Mouse (Mus musculus): ENCODE results near the gene Slc17a7.
"Not testable (repeated sequence)": the region's sequence is repeated elsewhere in the genome, so short reads cannot be mapped to it uniquely, and the experiment has no call there.

Gene Slc17a7

GRCm38 (mm10) chr7:45163735-45164490, at the start of gene Slc17a7:
TSS of gene Slc17a7 (plus strand) at chr7:45163949.
- no peak for DNase-seq (ENCODE audit: low read depth, low spot score)

GRCm38 (mm10) chr7:45117566-45117965, 46.2 kb upstream of the Slc17a7 start:
- no peak for DNase-seq (ENCODE audit: low read depth, low spot score)

- no peak for DNase-seq (ENCODE audit: low read depth, low spot score)
Observed at GRCm38 (mm10) chr7:45118336-45118735, 45.4 kb upstream of the Slc17a7 start.

- no peak for DNase-seq (ENCODE audit: low read depth, low spot score)
Observed at GRCm38 (mm10) chr7:45119780-45120709, 43.7 kb upstream of the Slc17a7 start.

GRCm38 (mm10) chr7:45121404-45121803, 42.3 kb upstream of the Slc17a7 start:
- no peak for DNase-seq (ENCODE audit: low read depth, low spot score)

- DNase-seq (ENCODE audit: low read depth, low spot score) = no peak
Observed at GRCm38 (mm10) chr7:45121966-45122365, 41.8 kb upstream of the Slc17a7 start.

GRCm38 (mm10) chr7:45122561-45123185, 41.1 kb upstream of the Slc17a7 start:
- DNase-seq (ENCODE audit: low read depth, low spot score) = no peak

- no peak for DNase-seq (ENCODE audit: low read depth, low spot score)
Observed at GRCm38 (mm10) chr7:45123186-45123570, 40.6 kb upstream of the Slc17a7 start.

- peak; percentile 100 for DNase-seq (ENCODE audit: low read depth, low spot score)
Observed at GRCm38 (mm10) chr7:45124224-45125143, 39.3 kb upstream of the Slc17a7 start, which contains the start of gene Rps11. TSS of gene Rps11 (minus strand) at chr7:45124439.

- peak; percentile 67 for DNase-seq (ENCODE audit: low read depth, low spot score)
Observed at GRCm38 (mm10) chr7:45125144-45125600, 38.6 kb upstream of the Slc17a7 start.

GRCm38 (mm10) chr7:45125649-45126048, 38.1 kb upstream of the Slc17a7 start:
- DNase-seq (ENCODE audit: low read depth, low spot score) = not testable (repeated sequence)

- no peak for DNase-seq (ENCODE audit: low read depth, low spot score)
Observed at GRCm38 (mm10) chr7:45126147-45126843, 37.5 kb upstream of the Slc17a7 start.

- DNase-seq (ENCODE audit: low read depth, low spot score) = no peak
Observed at GRCm38 (mm10) chr7:45126844-45127699, 36.7 kb upstream of the Slc17a7 start.

- DNase-seq (ENCODE audit: low read depth, low spot score) = no peak
Observed at GRCm38 (mm10) chr7:45127700-45128224, 36.0 kb upstream of the Slc17a7 start.

GRCm38 (mm10) chr7:45128624-45129246, 35.0 kb upstream of the Slc17a7 start, which contains the start of gene Rpl13a:
TSS of gene Rpl13a (minus strand) at chr7:45128761.
- peak; percentile 100 for DNase-seq (ENCODE audit: low read depth, low spot score)

- peak; percentile 68 for DNase-seq (ENCODE audit: low read depth, low spot score)
Observed at GRCm38 (mm10) chr7:45129318-45129717, 34.4 kb upstream of the Slc17a7 start.

- DNase-seq (ENCODE audit: low read depth, low spot score) = no peak
Observed at GRCm38 (mm10) chr7:45129776-45130512, 33.8 kb upstream of the Slc17a7 start.

GRCm38 (mm10) chr7:45131850-45132249, 31.9 kb upstream of the Slc17a7 start:
- no peak for DNase-seq (ENCODE audit: low read depth, low spot score)

Data from forelimb bud, embryonic 11.5 days (tissue).